Mouse (Mus musculus): Measurements from ENCODE around the gene Vwa1.
"Not testable (repeated sequence)": the region's sequence is repeated elsewhere in the genome, so short reads cannot be mapped to it uniquely, and the experiment has no call there.

The Vwa1 gene

GRCm38 (mm10) chr4:155774280-155774754 is at the start of gene Vwa1:
TSS of gene Vwa1 (minus strand) at chr4:155774698.
- in situ Hi-C loops (cut with MboI; ENCODE audit: unreplicated experiment in 2 of 2) = loop anchor here (10.0 kb wide), 2 partner anchors 130 to 450 kb away; partner anchors contain the start of gene Gm10563 (in 1 of the 2)

- in situ Hi-C loops (cut with MboI; ENCODE audit: unreplicated experiment in 2 of 2) = loop anchor here in 1 of 2 experiments (25.0 kb wide), 1 partner anchor 736 kb away; the partner anchor contains the start of genes Morn1 and Rer1
Observed at GRCm38 (mm10) chr4:155823443-155823842, 48.9 kb upstream of the Vwa1 start.

GRCm38 (mm10) chr4:155821025-155821424 is 46.5 kb upstream of the Vwa1 start:
- in situ Hi-C loops (cut with MboI; ENCODE audit: unreplicated experiment in 2 of 2) = loop anchor here in 1 of 2 experiments (25.0 kb wide), 1 partner anchor 734 kb away; the partner anchor contains the start of genes Morn1 and Rer1

- in situ Hi-C loops (cut with MboI; ENCODE audit: unreplicated experiment in 2 of 2) = loop anchor here in 1 of 2 experiments (25.0 kb wide), 1 partner anchor 730 kb away; the partner anchor contains the start of genes Morn1 and Rer1
Observed at GRCm38 (mm10) chr4:155817533-155817932, 43.0 kb upstream of the Vwa1 start.

- in situ Hi-C loops (cut with MboI; ENCODE audit: unreplicated experiment in 2 of 2) = loop anchor here in 1 of 2 experiments (25.0 kb wide), 1 partner anchor 725 kb away; the partner anchor contains the start of genes Morn1 and Rer1
Observed at GRCm38 (mm10) chr4:155812665-155813181, 38.2 kb upstream of the Vwa1 start.

GRCm38 (mm10) chr4:155811929-155812664 is 37.6 kb upstream of the Vwa1 start, which contains the start of gene Ccnl2:
TSS of gene Ccnl2 (plus strand) at chr4:155812489.
- in situ Hi-C loops (cut with MboI; ENCODE audit: unreplicated experiment in 2 of 2) = loop anchor here in 1 of 2 experiments (25.0 kb wide), 1 partner anchor 725 kb away; the partner anchor contains the start of genes Morn1 and Rer1

GRCm38 (mm10) chr4:155807841-155808240 is 33.3 kb upstream of the Vwa1 start:
- in situ Hi-C loops (cut with MboI; ENCODE audit: unreplicated experiment in 2 of 2) = loop anchor here in 1 of 2 experiments (25.0 kb wide), 1 partner anchor 721 kb away; the partner anchor contains the start of genes Morn1 and Rer1

- in situ Hi-C loops (cut with MboI; ENCODE audit: unreplicated experiment in 2 of 2) = loop anchor here in 1 of 2 experiments (25.0 kb wide), 1 partner anchor 716 kb away; the partner anchor contains the start of genes Morn1 and Rer1
Observed at GRCm38 (mm10) chr4:155803340-155804041, 29.0 kb upstream of the Vwa1 start.

GRCm38 (mm10) chr4:155802741-155803339 is 28.3 kb upstream of the Vwa1 start, which contains the start of gene Mrpl20:
TSS of gene Mrpl20 (plus strand) at chr4:155802878.
- in situ Hi-C loops (cut with MboI; ENCODE audit: unreplicated experiment in 2 of 2) = loop anchor here in 1 of 2 experiments (25.0 kb wide), 1 partner anchor 716 kb away; the partner anchor contains the start of genes Morn1 and Rer1

- in situ Hi-C loops (cut with MboI; ENCODE audit: unreplicated experiment in 2 of 2) = loop anchor here in 1 of 2 experiments (25.0 kb wide), 1 partner anchor 715 kb away; the partner anchor contains the start of genes Morn1 and Rer1
Observed at GRCm38 (mm10) chr4:155802075-155802474, 27.6 kb upstream of the Vwa1 start.

GRCm38 (mm10) chr4:155793730-155794129 is 19.2 kb upstream of the Vwa1 start:
- in situ Hi-C loops (cut with MboI; ENCODE audit: unreplicated experiment in 2 of 2) = no loop called here

- in situ Hi-C loops (cut with MboI; ENCODE audit: unreplicated experiment in 2 of 2) = no loop called here
Observed at GRCm38 (mm10) chr4:155791240-155791933, 16.9 kb upstream of the Vwa1 start.

- in situ Hi-C loops (cut with MboI; ENCODE audit: unreplicated experiment in 2 of 2) = no loop called here
Observed at GRCm38 (mm10) chr4:155790650-155791161, 16.2 kb upstream of the Vwa1 start.

- in situ Hi-C loops (cut with MboI; ENCODE audit: unreplicated experiment in 2 of 2) = no loop called here
Observed at GRCm38 (mm10) chr4:155790021-155790489, 15.6 kb upstream of the Vwa1 start, which contains the start of gene Ankrd65. TSS of gene Ankrd65 (plus strand) at chr4:155790439.

- in situ Hi-C loops (cut with MboI; ENCODE audit: unreplicated experiment in 2 of 2) = not testable (repeated sequence)
Observed at GRCm38 (mm10) chr4:155788833-155789232, 14.3 kb upstream of the Vwa1 start.

GRCm38 (mm10) chr4:155788300-155788699 is 13.8 kb upstream of the Vwa1 start:
- in situ Hi-C loops (cut with MboI; ENCODE audit: unreplicated experiment in 2 of 2) = no loop called here

GRCm38 (mm10) chr4:155785819-155786218 is 11.3 kb upstream of the Vwa1 start, which contains the start of gene Tmem88b:
TSS of gene Tmem88b (minus strand) at chr4:155785874.
- in situ Hi-C loops (cut with MboI; ENCODE audit: unreplicated experiment in 2 of 2) = no loop called here

- in situ Hi-C loops (cut with MboI; ENCODE audit: unreplicated experiment in 2 of 2) = no loop called here
Observed at GRCm38 (mm10) chr4:155785246-155785645, 10.7 kb upstream of the Vwa1 start.
